Mouse (Mus musculus) kidney, adult 2 months (tissue): ENCODE measurements around the gene Zpbp2. TPM values are rescaled to one million over a fixed set of nuclear protein-coding genes. Genes with fewer than 3 reads are reported as not detected.

Source experiments
- DNase-seq: peaks from one replicate; pipeline ENCODE4 v3.0.0; 2021
- H3K27ac ChIP-seq: fragments of 200-500 bp; 2 replicates; pipeline ENCODE4 v1.5.1; 2012; ENCODE audit warnings: low read depth, low read length, control low read depth, inconsistent platforms; ENCODE audit not compliant: insufficient read depth
- H3K27me3 ChIP-seq: fragments of 200-500 bp; replicated peaks from 2 replicates; pipeline ENCODE4 v1.6.1; 2012; ENCODE audit warnings: mild to moderate bottlenecking, moderate library complexity, low read length, inconsistent platforms; ENCODE audit not compliant: control insufficient read depth, insufficient read depth
- H3K36me3 ChIP-seq: fragments of 200-500 bp; 2 replicates; pipeline ENCODE4 v1.6.1; 2012; ENCODE audit warnings: mild to moderate bottlenecking, moderate library complexity, low read length, inconsistent platforms; ENCODE audit not compliant: control insufficient read depth, insufficient read depth
- H3K4me1 ChIP-seq: fragments of 200-500 bp; 2 replicates; pipeline ENCODE4 v1.6.1; 2011; ENCODE audit warnings: low read length; ENCODE audit not compliant: control insufficient read depth, insufficient read depth
- H3K4me3 ChIP-seq: fragments of 200-500 bp; 2 replicates; pipeline ENCODE4 v1.5.1; 2011; ENCODE audit warnings: mild to moderate bottlenecking, low read depth, low read length, control low read depth; ENCODE audit not compliant: insufficient read depth
- CTCF ChIP-seq: fragments of 200-500 bp; conservative IDR thresholded peaks from 2 replicates; pipeline ENCODE4 v1.5.1; 2011; ENCODE audit warnings: low read depth, mild to moderate bottlenecking, control low read depth, low read length, moderate library complexity, mixed read lengths; ENCODE audit not compliant: insufficient read depth, insufficient read length
- POLR2A ChIP-seq: fragments of 200-500 bp; IDR thresholded peaks from one replicate; pipeline ENCODE4 v1.6.1; 2011; ENCODE audit warnings: low read depth, low read length, control low read depth
- WGBS: fragments of 180-500 bp; shearing (Covaris S2); methylation state at CpG from one replicate; pipeline ENCODE4 v1.1.7; 2018; 5-methylcytosine and 5-hydroxymethylcytosine counted together
- polyA plus RNA-seq: library from polyadenylated mRNA; depleted of rRNA; stranded (reverse); fragments of >200 nt; gene quantifications from 2 replicates; pipeline ENCODE4 v1.2.3, GENCODE M21; 2012

The Zpbp2 gene
- polyA plus RNA-seq, 1 experiment = 0.34 TPM

GRCm38 (mm10) chr11:98560942-98561341 lies 10.0 kb downstream of the Zpbp2 start:
- no peak for DNase-seq
- no peak overlapping the region for H3K4me3 ChIP-seq

GRCm38 (mm10) chr11:98563025-98563424 lies 12.1 kb downstream of the Zpbp2 start:
- Histone ChIP-seq H3K27me3 (no peaks in the 10 kb centered on the region; the same call in 1 of the 2 replicates), H3K36me3 (no peaks in the 10 kb centered on the region), H3K4me1 (no peaks in the 10 kb centered on the region), H3K27ac (no peak overlapping the region), H3K4me3 (no peak overlapping the region)
- WGBS = 91% methylated on average over 3 of the region's 3 CpGs
- DNase-seq = no peak
- TF ChIP-seq CTCF = no peak
- no peak for TF ChIP-seq POLR2A

More at GRCm38 (mm10) chr11:98560942-98561341, 10.0 kb downstream of the Zpbp2 start:
- H3K27ac ChIP-seq = no peak overlapping the region
- no peak for TF ChIP-seq CTCF
- TF ChIP-seq POLR2A = no peak
- H3K36me3 ChIP-seq = no peaks in the 10 kb centered on the region
- no peaks in the 10 kb centered on the region for H3K4me1 ChIP-seq
- no peaks in the 10 kb centered on the region; the same call in 1 of the 2 replicates for H3K27me3 ChIP-seq
- WGBS = 36% methylated on average over 7 of the region's 7 CpGs

- Histone ChIP-seq H3K36me3 (no peaks in the 10 kb centered on the region), H3K4me1 (no peaks in the 10 kb centered on the region), H3K27me3 (no peaks in the 10 kb centered on the region), H3K27ac (no peak overlapping the region), H3K4me3 (no peak overlapping the region)
- 48% methylated on average over 13 of the region's 13 CpGs for WGBS
- no peak for DNase-seq
- no peak for TF ChIP-seq POLR2A
- no peak for TF ChIP-seq CTCF
Observed at GRCm38 (mm10) chr11:98563921-98564414, 13.1 kb downstream of the Zpbp2 start.

DNA sequence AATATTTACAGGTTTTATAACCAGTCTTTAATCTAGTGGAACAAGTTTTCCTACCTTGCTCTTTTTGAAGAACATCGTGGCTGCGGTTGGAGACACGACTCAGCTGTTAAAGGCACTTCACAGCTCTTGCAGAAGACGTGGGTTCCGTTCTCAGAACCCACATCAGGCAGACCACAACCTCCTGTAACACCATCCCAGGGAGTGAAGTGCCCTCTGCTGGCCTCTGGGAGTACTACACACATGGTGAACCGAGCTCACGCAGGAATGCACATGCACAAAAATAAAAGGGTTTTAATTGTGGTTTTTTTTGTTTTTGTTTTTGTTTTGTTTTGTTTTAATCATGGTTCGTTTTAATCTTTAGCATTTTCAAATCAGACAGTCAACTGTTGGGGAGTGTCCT lies 17.4 kb downstream of the Zpbp2 start:
- TF ChIP-seq CTCF = peak; percentile 34
- TF ChIP-seq POLR2A = no peak
- Histone ChIP-seq H3K27me3 (no peaks in the 10 kb centered on the region), H3K4me1 (no peaks in the 10 kb centered on the region), H3K36me3 (no peaks in the 10 kb centered on the region), H3K4me3 (no peak overlapping the region), H3K27ac (no peak overlapping the region)
- WGBS = 87% methylated on average over 8 of the region's 8 CpGs
- DNase-seq = no peak

DNA sequence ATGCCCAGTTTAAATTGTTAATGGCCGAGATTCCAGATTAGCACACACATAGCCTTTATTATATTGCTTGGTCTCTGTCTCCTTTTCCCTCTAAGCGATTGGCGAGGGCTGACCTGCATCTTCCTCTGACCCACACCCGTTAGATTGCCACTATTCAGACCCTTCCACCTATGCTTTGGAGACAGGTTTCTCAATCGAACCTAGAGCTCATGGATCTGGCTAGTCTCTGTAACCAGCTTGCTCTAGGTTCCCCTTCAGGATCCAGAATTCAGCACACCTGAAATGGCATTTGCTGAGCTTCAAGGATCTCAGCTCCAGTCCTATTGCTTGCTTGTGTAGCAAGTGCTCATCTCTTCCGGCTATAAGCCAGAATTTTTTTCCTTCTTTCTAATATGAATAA lies 18.6 kb downstream of the Zpbp2 start:
- no peak overlapping the region for H3K4me3 ChIP-seq
- TF ChIP-seq CTCF (no peak), POLR2A (no peak)
- no peak for DNase-seq
- H3K27me3 ChIP-seq = no peaks in the 10 kb centered on the region
- H3K36me3 ChIP-seq = no peaks in the 10 kb centered on the region
- WGBS = 79% methylated on average over 6 of the region's 6 CpGs
- H3K27ac ChIP-seq = no peak overlapping the region
- no peaks in the 10 kb centered on the region for H3K4me1 ChIP-seq

DNA sequence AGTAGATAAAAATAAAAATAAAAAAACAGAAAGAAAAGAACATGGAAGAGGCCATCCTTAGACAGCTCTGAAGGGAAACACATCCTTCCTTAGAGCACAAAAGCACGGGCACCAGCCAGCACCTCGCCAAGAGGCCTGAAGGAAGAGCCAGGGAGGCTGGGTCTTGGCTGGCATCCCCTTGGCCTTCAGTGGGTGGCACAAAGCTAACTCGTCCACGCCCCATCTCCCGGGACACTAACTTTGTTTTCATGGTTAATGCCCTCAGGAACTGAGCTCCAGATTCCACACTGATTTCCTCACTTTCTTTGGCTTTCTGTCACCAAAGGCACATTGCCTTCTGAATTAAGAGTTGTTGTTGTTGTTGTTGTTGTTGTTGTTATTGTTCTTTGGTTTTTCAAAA lies 26.9 kb downstream of the Zpbp2 start:
- TF ChIP-seq POLR2A (no peak), CTCF (no peak)
- DNase-seq = peak; percentile 25
- Histone ChIP-seq H3K4me1 (no peaks in the 10 kb centered on the region), H3K27me3 (no peaks in the 10 kb centered on the region), H3K36me3 (no peaks in the 10 kb centered on the region; the same call in 1 of the 2 replicates), H3K4me3 (no peak overlapping the region), H3K27ac (no peak overlapping the region)
- 61% methylated on average over 5 of the region's 5 CpGs for WGBS

DNA sequence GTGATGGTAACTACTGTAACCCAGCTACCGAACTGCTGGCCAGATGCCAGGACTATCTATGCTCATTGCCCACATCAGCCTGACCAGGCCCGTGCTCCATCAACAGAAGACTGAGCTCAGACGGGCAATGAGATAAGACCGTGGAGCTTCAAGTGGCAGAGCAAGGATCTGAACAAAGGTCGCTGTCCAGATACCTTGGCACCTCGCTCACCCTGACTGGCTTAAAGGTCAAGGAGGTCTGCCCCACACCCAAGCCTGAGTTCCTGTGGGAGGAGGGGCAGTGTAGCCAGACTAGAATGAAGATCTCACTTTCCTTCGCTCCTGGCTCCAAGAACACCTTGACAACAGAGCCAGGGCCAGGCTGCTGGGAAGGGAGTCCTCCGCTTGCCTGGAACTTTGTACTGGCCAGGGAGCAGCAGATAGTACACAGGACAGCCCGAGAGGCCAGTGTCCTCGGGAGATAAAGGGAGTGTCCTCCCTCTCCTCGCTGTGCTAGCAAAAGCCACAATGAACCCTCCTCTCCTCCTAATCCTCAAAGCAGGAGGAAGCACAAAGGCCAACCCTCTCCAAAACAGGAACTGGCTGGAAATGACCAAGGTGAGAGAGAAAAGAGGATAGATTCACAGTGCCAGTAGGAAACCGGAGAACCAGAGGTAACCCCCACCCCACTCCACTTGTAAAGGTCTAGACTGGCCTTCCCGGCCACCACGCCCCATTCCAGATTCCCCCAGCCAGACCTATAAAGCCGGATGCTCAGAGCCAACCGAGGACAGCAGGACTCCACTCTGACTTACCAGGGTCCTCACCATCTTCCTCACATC lies 29.6 kb downstream of the Zpbp2 start:
- H3K36me3 ChIP-seq = no peaks in the 10 kb centered on the region; the same call in 1 of the 2 replicates
- no peaks in the 10 kb centered on the region; the same call in 1 of the 2 replicates for H3K4me1 ChIP-seq
- 64% methylated on average over 16 of the region's 16 CpGs for whole genome bisulfite sequencing
- H3K27ac ChIP-seq = no peak overlapping the region
- DNase-seq = peak; percentile 30
- H3K27me3 ChIP-seq = no peaks in the 10 kb centered on the region
- H3K4me3 ChIP-seq = no peak overlapping the region
- no peak for TF ChIP-seq CTCF
- no peak for TF ChIP-seq POLR2A
